Mouse (Mus musculus) ES-Bruce4 (cell line): ENCODE results near the gene Vps8. TPM values are rescaled to one million over a fixed set of nuclear protein-coding genes. Genes with fewer than 3 reads are reported as not detected.

Experiments used
- H3K27ac ChIP-seq: 2 replicates; pipeline ENCODE4 v1.5.1; 2012; ENCODE audit warnings: low read length, inconsistent platforms; ENCODE audit not compliant: insufficient read depth
- H3K27me3 ChIP-seq: 2 replicates; pipeline ENCODE4 v1.6.1; 2012; ENCODE audit warnings: mild to moderate bottlenecking, low read length, inconsistent platforms; ENCODE audit not compliant: control insufficient read depth, poor library complexity, insufficient read depth, severe bottlenecking
- H3K36me3 ChIP-seq: 2 replicates; pipeline ENCODE4 v1.6.1; 2012; ENCODE audit warnings: inconsistent platforms, mild to moderate bottlenecking, low read length, moderate library complexity; ENCODE audit not compliant: control insufficient read depth, poor library complexity, insufficient read depth, severe bottlenecking
- H3K4me1 ChIP-seq: one replicate; pipeline ENCODE4 v1.8.1; 2011; ENCODE audit warnings: low read length; ENCODE audit not compliant: control insufficient read depth, insufficient read depth
- H3K4me3 ChIP-seq: 2 replicates; pipeline ENCODE4 v1.5.1; 2011; ENCODE audit warnings: low read depth, mild to moderate bottlenecking, low read length
- H3K9ac ChIP-seq: 2 replicates; pipeline ENCODE4 v1.6.1; 2012; ENCODE audit warnings: low read depth, mild to moderate bottlenecking, inconsistent platforms; ENCODE audit not compliant: poor library complexity, severe bottlenecking
- H3K9me3 ChIP-seq: replicated peaks from 2 replicates; pipeline ENCODE4 v1.6.1; 2012; ENCODE audit warnings: mild to moderate bottlenecking, low read length, inconsistent platforms; ENCODE audit not compliant: control insufficient read depth, poor library complexity, insufficient read depth, severe bottlenecking
- CTCF ChIP-seq: IDR thresholded peaks from one replicate; pipeline ENCODE4 v1.8.1; 2011; ENCODE audit warnings: low read depth, low read length
- EP300 ChIP-seq: IDR thresholded peaks from 2 replicates; pipeline ENCODE4 v1.6.1; 2011; ENCODE audit warnings: low read depth, low read length; ENCODE audit not compliant: insufficient read depth
- POLR2A ChIP-seq: IDR thresholded peaks from one replicate; pipeline ENCODE4 v1.8.1; 2011; ENCODE audit warnings: low read length; ENCODE audit not compliant: insufficient read depth
- polyA plus RNA-seq: library from polyadenylated mRNA; stranded (reverse); fragments of >200 nt; gene quantifications from 2 replicates; pipeline ENCODE4 v1.2.4, GENCODE M21; 2011; ENCODE audit warnings: low read depth; ENCODE audit not compliant: missing spikeins, insufficient read depth, insufficient read length

Gene Vps8
- polyA plus RNA-seq, 1 experiment: 25.4 TPM

DNA sequence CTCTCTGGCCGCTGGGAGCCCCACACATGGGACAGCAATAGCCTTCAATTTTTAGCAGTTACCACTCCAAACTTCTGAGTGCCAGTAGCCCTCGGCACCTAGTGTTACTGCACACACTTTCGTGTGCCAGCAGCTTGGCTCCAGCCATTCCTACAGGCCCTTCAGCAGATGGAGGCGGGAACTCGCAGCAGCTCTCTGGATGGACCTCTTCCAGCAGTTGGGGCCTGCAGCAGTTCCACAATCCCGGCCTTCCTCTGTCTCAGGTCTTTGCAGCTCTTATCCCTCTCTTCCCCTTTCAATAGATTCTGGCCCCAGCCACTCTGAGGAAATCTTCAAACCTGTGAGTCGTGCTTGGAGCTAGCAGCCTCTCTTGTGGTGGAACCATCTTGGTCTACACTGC, 253.9 kb downstream of the Vps8 start:
- H3K27ac ChIP-seq: no peak overlapping the region
- H3K27me3 ChIP-seq: no peaks in the 10 kb centered on the region
- no peaks in the 10 kb centered on the region for H3K4me1 ChIP-seq
- no peaks in the 10 kb centered on the region for H3K36me3 ChIP-seq
- no peak overlapping the region for H3K4me3 ChIP-seq
- H3K9me3 ChIP-seq: no peaks in the 10 kb centered on the region
- H3K9ac ChIP-seq: no peak overlapping the region
- no peak for TF ChIP-seq EP300
- no peak for TF ChIP-seq POLR2A
- no peak for TF ChIP-seq CTCF

DNA sequence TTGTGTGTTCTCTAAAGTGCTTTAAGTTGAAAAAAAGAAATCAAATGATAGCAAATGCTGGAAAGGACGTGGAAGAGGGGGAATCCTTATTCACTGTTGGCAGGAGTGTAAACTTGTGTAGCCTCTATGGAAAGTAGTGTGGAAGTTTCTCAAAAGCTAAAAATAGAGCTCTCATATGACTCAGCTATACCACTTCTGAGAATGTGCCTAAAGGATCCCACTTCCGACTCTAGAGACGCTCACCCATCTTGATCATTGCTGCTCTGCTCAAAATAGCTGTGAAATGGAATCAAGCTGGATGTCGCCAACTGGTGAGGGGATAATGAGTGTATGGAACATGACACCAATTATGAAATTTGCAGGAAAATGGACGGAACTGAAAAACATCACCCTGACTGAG, 264.5 kb downstream of the Vps8 start:
- Histone ChIP-seq H3K36me3 (no peaks in the 10 kb centered on the region), H3K27ac (no peak overlapping the region), H3K9ac (no peak overlapping the region), H3K4me1 (no peaks in the 10 kb centered on the region), H3K9me3 (no peaks in the 10 kb centered on the region), H3K4me3 (no peak overlapping the region), H3K27me3 (no peaks in the 10 kb centered on the region)
- TF ChIP-seq POLR2A (no peak), CTCF (no peak), EP300 (no peak)

DNA sequence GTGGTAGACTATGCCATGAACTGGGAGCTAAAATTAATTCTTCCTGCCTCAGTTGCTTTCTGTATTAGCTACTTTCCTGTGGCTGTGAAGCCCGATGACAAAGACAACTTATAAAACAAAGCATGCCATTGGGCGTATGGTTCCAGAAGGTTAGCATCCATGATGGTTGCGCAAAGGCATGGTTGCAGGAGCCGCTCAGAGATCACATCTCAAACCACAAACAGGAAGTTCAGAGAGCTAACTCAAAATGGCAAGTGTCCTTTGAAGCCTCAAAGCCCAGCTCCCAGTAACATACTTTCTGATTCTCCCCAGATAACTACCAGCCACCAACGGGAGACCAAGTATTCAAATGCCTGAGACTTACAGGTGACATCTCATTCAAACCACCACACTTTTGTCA, 266.2 kb downstream of the Vps8 start:
- H3K4me3 ChIP-seq: no peak overlapping the region
- no peak overlapping the region for H3K9ac ChIP-seq
- no peaks in the 10 kb centered on the region for H3K4me1 ChIP-seq
- no peak for TF ChIP-seq EP300
- TF ChIP-seq CTCF: no peak
- TF ChIP-seq POLR2A: no peak
- no peaks in the 10 kb centered on the region for H3K36me3 ChIP-seq
- no peaks in the 10 kb centered on the region for H3K27me3 ChIP-seq
- H3K9me3 ChIP-seq: no peaks in the 10 kb centered on the region
- H3K27ac ChIP-seq: no peak overlapping the region

DNA sequence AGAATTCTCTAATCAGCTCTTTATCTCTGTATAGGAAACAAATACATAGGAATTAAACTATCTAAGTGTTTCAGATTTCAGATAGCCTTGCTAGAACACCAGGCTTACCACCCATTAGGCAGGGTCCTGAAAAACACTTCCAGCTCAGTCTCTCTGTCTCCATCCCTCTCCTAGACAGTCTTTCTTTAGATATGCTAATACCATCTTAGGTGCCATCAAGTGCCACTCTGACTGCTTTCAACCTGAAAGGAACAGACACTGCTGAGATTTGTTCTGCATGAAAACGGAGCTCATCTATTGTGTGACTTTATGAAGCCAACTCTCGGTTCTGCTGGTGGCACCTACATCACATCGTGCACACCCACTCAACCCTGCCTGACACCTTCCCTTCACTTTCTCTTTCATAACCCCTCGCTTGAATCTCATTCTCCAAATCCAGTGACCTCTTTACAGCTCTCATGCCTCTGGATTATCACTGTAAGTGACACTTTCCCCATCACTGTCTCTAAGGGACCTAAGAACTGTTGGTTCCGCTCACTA, 267.4 kb downstream of the Vps8 start:
- Histone ChIP-seq H3K4me1 (no peaks in the 10 kb centered on the region), H3K27ac (no peak overlapping the region)
- TF ChIP-seq EP300: no peak
- no peak for TF ChIP-seq POLR2A
- TF ChIP-seq CTCF: no peak

DNA sequence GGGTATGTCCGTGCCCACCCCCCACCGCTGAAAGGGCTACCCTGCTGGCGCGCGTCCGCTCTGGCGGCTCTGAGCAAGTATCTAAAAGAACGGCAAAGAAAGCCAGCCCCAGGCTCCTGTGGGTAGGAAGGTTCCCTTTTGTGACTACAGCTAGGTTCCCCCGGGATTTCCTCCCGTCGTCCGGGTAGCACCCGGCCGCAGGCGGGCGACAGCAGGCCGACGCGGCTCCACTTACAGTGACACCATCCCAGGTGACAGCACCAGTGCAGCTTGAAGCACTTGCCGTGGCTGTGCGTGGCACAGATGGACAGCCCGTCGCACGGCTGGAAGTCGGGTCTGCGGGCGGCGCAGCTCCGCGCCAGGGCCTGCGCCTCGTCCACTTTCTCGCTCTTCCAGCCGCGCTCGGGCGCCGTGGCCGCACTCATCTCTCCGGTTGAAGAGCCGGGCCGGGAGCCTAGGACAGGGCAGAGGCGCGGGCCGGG, 271.1 kb downstream of the Vps8 start:
- peak overlapping the region; percentile 71 for H3K4me3 ChIP-seq
- H3K4me1 ChIP-seq: no peaks in the 10 kb centered on the region
- H3K9ac ChIP-seq: peak overlapping the region; percentile 49
- no peaks in the 10 kb centered on the region for H3K9me3 ChIP-seq
- H3K36me3 ChIP-seq: no peaks in the 10 kb centered on the region
- H3K27me3 ChIP-seq: no peaks in the 10 kb centered on the region; the same call in 1 of the 2 replicates
- TF ChIP-seq CTCF (no peak), POLR2A (no peak), EP300 (no peak)
- no peak overlapping the region for H3K27ac ChIP-seq

More for the DNA sequence above, 267.4 kb downstream of the Vps8 start:
- Histone ChIP-seq H3K9ac (no peak overlapping the region), H3K27me3 (no peaks in the 10 kb centered on the region), H3K9me3 (no peaks in the 10 kb centered on the region), H3K36me3 (no peaks in the 10 kb centered on the region), H3K4me3 (no peak overlapping the region)

Other genes with a start within 250 kb of the Vps8 start
- gene Ephb3, start 218.4 kb upstream of the Vps8 start, polyA plus RNA-seq: 24.8 and 26.3 TPM in 2 replicates